Mouse (Mus musculus) 3T3-L1 (cell line): ENCODE results near the gene Ptch1.

Source experiments
- DNase-seq: peaks from one replicate; pipeline ENCODE4 v3.0.0-alpha.2; 2015; ENCODE audit warnings: low read depth, low spot score

Ptch1 gene

DNA sequence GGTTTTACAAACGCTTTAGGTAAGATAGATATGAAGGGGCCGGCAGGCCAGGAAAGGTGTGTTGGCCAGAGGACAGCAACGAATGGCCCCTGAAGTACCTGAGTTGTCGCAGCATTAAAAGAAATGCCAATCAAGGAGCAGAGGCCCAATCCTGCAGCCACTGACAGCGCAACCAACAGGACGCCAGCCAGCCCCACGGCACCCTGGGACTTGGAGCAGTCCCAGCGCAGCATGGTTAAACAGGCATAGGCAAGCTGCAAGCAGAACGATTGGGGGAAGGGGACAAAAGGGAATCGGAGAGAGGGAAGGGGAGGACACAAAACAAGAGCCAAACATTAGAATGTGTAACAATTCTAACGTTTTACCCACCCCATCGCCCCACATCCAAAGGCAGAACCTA, 32.8 kb downstream of the Ptch1 start:
- DNase-seq = no peak

DNA sequence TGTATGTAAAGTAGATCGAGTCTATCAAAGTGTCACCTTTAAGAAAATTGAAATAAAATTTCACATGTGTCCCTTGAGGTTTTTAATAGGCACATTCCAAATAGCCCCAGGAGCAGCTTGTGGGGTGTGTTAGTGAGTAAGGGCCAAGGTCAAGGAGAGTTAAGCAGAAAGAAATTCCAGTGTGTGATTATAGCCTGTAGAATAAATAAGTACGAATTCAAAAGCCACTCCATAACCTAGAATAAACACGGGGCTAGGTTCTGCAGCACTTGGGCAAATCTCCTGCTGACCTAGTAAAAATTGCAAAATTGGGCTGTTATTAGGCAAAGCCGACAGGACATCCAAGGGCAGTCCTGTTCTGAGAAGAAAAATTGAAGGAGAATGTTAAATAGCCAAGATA, 38.4 kb downstream of the Ptch1 start:
- no peak for DNase-seq

DNA sequence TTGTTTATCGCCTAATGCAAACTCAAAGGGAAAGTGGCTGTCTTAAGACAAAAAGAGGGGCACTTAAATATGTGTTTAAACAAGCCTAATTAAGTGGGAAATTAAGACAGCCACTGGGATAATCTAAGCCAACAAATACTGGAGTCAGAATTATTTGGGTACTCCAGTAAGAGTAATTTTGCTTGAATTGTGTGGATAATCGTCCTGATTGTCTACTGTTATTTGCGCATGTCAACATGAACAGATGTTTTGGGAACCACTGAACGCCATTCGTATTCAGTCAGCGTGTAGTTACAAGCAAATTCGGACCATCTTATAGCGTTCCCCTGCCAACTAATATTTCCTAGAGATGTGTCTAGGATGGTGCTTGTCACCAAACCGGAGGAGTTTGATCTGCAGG, 42.5 kb downstream of the Ptch1 start:
- DNase-seq = no peak

DNA sequence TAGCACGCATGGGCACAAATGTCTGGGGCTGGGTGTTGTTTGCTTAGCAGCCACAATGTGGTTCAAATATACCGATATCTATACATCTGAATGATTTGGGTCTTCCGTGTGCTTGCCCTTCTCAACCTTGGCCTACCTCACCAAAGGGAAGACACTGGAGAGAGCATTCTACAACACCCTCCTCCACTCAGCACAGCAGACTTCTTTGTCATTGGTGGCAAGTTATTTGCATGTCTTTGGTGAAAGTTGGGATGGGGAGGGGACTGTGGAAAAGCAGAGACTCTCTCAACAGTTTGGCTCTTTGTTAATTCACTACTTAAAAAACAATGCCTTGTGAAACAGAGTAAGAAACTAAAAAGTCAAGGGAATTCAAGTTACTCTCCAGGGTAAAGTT, 43.0 kb downstream of the Ptch1 start:
- DNase-seq = no peak

DNA sequence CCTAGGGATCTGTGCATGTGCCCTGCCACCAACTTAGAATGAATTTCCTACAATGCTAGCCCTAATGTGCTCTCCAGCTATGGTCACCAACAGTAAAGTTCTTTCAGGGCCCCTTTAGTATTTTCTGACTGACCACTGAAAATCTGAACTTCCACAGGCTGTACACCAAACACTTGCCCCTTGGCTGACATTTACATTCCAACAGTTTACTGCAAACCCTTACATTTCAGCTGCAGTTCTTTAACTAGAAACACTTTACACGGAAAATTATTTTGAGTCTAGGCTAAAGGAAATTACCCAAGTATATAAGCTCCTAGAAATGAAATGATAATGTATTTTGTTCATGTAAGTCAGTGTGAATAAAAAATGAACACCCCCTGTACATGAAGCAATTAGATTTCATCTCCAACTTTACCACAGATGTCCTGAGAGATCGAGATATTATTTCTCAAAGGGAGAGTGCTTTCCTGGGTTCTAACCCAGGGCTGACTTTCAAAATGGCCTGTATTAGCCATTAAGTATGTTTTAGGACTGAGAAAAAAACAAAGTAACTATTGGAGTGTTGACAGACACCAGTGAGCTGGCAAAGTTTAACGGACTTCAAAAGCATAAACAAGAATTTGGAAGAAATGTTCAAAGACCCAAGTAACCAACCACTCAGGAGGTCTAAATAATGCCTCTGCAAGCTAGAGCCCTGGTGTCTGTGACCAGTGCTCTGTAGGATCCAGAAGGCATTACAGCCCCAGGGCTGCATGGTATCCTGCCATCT, 43.6 kb downstream of the Ptch1 start:
- DNase-seq = no peak

DNA sequence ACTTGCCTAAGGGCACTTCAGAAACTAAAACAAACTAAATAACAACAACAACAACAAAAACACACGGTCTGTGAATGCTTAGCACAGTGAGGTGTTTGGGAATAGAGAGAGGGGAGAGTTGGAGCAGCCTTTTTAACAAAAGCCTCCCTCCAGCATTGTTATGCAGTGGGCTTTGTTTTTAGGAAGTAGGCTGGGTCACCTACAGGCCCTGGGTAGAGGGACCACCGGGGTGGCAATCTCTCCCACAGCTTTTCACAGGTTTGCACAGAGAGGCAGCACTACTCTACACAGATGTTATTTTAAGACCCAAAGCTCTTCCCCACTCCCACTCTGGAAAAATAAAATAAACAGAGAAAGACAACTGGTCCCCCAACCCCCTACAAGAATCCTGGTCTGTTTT, 44.5 kb downstream of the Ptch1 start:
- no peak for DNase-seq

DNA sequence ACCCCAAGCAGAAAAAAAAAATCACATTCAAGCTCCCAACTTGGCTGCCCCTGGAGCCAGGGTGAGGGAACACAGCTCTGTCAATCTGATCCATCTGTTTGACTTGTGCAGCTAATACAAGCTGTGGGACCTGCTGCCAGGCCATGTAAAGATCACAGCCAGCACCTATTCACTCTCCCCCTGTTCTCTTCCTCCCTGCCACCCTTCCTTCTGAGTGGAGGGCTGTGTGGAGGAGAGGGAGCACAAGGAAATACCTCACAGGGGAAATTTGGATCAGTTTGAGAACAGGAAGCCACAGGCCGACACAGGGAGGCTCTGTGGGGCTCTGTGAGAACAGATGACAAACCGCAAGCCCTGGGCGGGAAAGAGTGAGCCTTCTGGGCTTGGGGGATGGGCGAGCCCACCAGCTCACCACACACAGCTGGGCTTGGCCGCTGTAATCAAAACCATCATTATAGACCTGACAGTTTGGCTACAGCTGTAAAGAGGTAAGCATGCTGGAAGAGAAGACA, 45.2 kb downstream of the Ptch1 start:
- DNase-seq = no peak

DNA sequence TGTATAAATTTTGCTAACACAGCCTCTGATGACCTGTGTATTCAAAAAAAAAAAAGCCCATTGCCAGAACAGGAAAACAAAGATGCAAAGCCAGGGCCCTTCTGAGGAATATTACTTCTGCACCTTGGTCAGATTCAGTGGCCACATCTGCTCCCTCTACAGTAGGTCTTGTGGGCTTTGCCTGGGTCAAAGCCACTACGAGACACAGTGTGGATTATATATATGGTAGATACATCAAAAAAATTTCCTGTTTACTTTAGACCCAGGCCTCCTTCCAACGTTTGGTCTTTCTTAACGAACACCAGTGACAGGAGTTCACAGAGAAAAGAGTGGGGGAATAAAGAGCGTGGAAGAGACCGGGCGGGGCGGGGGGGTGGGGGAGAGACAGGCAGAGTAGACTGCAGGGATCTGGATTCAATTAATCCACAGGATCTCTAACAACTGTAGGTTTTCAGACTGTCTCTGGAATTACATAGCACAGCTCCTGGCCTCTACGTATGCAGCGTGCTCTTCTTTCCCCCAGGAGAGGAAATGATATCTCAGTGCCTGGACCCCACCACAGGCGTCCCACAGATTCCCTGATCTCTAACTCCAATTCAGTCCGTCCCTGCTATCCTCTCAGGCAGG, 47.7 kb downstream of the Ptch1 start:
- no peak for DNase-seq

DNA sequence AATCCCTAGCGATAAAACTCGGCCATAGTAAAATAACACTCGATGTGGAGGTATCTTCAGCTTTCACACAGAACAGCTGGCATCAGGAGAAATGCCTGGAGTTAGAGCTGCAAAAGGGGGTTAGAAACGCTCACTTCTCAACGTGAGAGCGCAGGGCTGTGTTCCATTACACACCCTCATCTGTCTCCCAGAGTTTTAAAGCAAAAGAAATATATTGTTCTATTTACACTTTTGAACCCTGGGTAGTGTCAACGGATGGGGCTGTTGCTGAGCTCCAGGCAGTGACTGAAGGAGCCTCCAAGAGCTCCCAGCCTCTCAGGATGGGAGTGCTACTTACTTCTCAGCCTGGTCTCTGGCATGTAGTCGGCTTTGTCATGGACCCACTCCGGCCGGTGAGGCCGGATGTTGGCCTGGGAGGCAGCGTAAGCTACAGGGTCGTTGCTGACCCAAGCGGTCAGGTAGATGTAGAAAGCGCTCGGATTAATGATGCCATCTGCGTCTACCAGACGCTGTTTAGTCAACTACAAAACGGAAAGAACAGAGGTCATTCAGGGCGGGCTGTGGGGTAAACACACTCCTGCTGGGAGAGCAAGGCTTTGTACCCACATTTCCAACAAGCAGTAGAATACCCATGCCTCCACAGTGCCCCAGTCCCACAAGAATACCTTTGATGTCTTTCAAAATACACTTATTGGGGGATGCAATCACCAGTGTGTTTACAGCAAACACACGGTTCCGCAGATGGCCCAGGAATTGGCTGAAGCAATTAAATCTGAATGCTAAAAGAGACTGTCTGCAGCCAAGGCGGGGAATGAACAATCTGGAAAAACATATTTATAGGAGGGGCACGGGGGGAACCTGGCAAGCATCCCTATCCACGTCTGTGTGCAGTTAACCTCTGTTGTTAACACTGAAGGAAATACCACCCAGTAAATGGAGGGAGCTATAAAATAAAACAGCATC, 48.5 kb downstream of the Ptch1 start:
- DNase-seq = no peak

DNA sequence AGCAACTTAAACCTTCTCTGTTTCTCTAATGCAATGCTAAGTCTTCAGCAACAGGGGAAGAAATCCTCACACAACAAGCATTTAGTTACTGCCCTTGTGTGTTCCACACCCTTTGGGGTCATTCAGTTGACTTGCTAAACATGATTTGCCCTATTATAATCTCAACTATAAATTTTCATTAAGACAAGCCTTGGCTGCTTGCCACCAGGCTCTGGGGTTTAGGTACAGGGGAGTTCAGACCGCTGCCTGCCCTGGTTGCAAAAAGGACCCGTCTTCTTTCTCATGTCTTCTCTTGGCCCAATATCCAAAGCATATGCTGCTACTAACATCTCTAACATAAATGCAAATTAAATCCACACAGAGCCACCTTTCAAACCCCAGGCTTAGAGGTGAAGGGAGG, 49.3 kb downstream of the Ptch1 start:
- no peak for DNase-seq

DNA sequence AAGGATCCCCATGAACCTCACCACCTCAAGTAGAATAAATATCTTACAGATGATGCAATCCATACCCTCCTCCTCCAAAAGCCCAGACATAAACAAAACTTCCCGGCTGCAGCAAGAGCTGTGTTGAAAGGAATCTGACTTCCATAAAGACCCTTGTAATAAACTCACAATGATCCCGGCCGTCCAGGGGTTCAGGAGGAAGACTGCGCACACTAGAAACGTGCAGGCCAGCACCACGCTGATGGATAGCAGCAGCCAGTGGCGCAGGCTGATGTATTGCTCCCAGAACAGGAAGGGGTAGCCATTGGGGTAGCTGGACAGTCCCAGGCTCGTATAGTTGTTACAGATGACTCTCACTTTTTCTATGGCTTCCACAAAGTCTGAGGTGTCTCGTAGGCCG, 50.6 kb downstream of the Ptch1 start:
- no peak for DNase-seq

DNA sequence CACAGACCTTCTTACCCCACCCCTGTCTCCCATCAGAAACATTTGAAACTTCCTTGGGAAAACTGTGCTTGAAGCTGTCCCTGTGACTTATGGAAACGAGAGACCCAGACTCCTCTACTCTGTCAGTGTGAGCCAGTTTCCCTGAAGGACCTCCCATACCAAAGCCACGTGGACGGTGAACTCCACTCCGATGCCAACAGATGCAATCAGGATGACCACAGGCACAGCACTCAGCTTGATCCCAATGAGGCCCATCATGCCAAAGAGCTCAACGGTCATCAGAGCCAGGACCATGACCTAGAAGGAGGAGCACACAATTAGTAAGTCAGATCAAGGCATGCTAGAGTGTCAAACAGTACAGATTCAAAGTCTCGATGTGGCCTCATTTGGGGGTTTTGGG, 53.3 kb downstream of the Ptch1 start:
- no peak for DNase-seq

DNA sequence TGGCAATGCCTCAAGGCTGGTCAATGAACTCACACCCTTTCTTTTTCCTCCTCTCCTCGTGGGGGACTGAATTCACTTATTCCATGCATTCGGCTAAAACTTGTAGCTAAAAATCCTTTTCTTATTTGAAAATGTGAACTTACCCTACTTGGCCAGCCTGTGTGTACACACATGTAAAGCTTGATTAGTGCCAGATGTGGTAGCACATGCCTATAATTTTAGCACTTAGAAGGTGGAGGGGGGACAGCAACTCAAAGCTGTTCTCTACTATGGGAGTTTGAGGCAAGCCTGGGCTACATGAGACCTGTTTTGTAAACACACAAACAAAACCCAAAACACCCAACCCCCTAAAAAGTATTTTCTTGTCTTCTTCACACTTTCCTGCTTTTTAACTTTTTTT, 56.9 kb downstream of the Ptch1 start:
- DNase-seq = no peak

DNA sequence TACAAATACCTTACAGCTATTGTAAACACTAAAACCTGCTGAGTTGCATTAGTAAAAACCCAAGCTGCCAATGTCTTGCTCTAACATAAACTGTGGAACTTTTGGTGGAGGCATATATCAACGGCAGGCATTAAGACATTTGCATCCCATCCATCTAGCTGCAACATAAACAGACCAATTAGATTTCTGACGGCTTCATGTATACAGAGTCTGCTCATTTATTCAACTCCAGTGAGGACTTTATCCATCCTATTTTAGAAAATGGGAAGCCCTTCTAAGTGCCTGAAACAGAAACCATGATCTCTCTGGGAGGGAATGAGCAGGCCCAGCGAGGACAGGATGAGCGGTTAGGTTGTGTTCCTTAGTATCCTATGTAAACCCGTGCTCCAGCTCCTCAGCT, 57.9 kb downstream of the Ptch1 start:
- DNase-seq = no peak

DNA sequence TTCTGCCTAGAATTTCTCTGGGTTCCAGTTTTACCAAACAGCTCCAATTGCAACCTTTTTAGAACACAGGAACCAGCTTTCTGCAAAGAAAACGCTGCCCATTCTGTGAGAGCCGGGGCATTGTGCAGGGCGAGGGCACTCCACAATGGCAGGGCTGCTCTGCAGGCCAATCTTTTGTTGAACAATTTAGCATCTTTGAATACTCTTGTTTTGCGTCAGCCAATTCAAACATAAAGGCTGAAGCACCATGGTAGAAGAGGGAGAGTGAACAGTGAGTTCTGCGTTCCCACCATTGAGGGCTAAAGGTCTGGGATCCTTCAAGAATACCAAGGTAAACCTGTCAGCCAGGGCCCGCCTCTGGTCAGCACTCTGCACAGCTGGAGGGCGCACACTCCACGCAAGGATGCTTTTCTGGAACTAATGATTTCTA, 58.5 kb downstream of the Ptch1 start:
- no peak for DNase-seq

DNA sequence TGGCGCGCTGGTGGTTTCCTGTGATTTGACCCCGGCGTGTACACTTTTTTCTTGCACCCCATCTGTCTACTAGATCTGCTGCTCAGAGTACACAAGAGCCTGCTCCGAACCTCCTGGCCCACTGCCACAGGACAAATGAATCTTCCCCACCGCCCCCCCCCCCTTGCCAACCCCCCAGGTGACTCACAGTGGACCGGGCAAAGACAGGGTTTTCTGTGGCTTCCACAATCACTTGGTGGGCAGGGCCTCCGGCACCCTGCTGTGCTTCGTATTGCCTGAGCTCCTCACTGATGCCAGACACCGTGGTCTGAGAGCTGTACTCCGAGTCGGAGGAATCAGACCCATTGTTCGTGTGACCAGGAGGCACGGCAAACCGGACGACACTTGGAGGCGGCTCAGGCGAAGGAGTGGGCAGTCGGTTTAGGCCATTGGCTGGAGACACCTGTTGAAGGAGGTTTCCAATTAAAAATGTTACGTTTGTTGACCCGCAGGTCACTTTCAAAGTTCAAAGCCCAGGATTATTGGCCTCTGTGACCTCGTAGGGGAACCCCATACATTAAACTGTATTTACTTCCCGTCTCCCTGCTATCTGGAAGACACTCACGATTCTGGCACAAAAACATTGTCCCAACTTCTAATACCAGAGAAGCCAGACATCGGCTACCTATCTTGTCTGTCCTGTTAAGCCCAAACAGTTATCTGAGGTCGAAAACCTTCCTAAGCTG, 59.9 kb downstream of the Ptch1 start:
- no peak for DNase-seq

DNA sequence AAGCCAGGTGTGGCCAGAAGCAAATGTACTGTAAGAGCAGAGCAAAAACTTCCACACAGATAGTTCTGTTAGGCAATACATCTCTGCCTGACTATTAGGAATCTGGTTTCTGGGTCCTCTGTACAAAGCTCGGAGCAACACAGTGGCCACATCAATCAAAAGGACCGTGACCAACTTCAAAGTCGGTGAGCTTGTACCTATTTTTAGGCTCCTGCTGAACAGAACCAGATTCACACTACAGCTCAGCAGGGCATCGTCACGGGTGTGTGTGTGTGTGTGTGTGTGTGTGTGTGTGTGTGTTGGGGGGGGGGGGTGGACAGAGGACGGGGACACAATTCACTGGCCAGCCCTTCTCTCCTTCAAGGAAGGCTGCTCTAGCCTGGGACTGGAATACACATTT, 61.0 kb downstream of the Ptch1 start:
- no peak for DNase-seq

DNA sequence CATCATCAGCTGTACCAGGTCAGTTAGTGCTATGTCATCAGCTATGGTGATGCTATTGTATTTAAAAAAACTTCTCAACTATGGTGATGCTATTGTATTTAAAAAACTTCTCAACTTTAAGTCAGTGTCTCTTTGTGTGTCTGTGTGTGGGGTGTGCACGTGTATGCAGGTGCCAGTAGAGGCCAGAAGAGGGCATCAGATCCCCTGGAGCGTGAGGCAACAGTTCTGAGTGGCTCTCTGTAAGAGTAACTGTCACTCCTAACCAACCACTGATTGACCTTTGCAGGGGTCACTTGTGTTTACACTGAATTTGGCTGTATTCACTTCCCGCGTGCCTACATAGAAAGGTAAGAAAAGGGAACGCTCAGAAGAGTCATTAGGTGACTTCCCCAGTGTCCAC, 65.6 kb downstream of the Ptch1 start:
- DNase-seq = no peak

DNA sequence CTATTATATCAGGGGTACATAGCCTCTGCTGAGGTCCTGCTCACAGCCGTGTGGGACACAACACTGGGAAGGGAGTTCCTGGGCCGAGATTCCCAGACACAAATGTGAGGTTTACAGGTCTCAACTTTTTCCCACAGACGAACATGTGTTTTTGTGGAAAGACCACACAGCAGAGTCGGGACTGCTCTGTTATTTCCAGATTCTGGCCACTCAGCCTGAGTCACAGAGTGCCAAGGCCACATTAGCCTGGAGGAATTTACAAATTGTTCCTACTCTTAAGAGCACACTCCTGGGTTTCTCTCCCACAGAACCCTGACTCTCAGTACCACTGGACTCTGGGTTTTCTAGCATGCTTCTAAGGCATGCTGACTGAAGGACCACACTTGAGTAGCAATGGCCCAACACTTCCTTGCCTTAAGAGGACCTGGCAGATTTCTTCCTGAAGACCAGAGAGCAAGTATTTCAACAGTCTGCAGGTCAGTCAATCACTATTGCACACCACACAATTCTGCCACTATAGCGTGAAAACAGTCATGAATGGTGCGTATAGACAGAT, 66.3 kb downstream of the Ptch1 start:
- no peak for DNase-seq

DNA sequence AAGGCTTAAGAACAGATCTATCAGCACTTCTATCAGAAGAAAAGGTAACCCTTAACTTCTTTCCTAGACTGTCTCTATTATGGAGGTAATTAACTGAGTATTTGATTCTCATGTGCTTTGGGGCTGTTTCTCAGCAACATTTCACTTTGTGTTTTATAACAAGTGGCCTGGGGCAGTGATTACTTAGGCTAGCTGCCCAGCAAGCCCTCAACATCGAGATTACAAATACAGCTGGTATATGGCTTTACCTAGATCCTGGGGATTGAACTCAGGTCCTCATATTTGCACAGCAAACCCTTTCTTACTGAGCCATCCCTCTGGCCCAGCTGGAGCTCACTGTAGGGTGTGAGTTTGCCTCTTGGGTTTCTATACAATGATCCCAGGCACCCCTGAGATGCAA, 67.0 kb downstream of the Ptch1 start:
- no peak for DNase-seq

DNA sequence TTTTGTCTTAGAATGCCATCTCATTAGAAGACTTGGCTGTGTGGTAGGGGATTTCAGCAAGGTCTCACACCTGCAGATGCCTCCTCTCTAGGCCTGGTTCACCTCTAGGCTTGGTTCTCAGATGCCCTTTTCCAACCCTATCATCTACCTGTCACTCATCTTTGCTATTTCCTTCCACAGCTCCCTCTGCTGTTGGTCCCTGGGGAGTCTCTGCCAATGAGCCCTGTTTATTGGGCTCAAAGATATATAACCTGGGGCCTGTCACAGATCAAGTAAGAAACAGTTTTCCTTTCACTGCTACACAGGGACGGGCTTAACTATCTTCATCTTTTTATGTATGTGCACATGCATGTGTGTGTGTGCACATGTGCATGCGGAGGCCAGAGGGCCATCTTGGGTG, 71.0 kb downstream of the Ptch1 start:
- no peak for DNase-seq
